Mouse (Mus musculus) A20 (cell line): ENCODE results near the gene Tecpr1.

Experiments used
- DNase-seq: peaks from one replicate; pipeline ENCODE4 v3.0.0-alpha.2; 2011; ENCODE audit warnings: low read depth, low spot score

Tecpr1 gene

GRCm38 (mm10) chr5:144169275-144169975, 54.0 kb downstream of the Tecpr1 start:
- DNase-seq = no peak

DNA sequence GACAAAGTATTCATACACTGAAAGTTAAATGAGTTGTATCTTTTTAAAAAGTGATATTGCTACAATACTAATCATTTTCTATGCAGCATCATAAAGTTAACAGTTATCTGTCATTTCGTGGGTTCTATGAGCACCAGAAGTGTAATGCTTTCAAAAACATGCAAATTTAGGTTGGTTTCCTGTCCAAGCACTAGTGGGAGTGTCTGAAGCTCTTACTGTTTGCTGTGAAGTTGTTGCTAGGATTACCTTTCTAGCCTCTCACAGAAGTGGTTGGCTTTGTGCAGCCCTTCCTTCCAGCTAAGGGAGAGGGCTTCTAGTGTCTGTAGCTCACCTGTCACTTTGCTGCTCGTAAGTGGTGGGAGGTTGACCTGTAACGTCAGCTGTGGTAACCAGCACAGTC, 57.7 kb downstream of the Tecpr1 start:
- DNase-seq = peak; percentile 24

GRCm38 (mm10) chr5:144162813-144163517, 60.5 kb downstream of the Tecpr1 start:
- DNase-seq = no peak

GRCm38 (mm10) chr5:144162080-144162812, 61.2 kb downstream of the Tecpr1 start:
- DNase-seq = no peak

GRCm38 (mm10) chr5:144159137-144159536, 64.3 kb downstream of the Tecpr1 start:
- no peak for DNase-seq

GRCm38 (mm10) chr5:144158604-144159003, 64.8 kb downstream of the Tecpr1 start:
- no peak for DNase-seq

DNA sequence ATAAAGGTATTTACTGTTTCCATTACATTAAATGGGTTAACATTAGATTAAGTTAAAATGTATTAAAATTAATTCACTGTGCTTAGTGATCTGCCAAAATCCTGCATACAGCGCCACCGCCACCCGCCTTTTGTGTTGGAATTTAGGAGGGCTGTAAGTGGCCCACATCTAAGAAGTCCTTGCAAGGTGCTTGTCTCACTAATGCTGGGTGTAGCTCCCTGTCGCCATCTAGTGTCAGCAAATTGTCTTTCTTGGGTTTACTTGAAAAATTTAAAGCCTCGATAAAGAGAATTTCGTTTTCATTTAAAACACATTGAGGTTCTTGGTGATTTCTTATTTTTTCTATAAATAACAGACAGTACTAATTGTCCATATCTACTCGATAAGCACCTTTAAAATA, 68.9 kb downstream of the Tecpr1 start:
- DNase-seq = peak; percentile 79

DNA sequence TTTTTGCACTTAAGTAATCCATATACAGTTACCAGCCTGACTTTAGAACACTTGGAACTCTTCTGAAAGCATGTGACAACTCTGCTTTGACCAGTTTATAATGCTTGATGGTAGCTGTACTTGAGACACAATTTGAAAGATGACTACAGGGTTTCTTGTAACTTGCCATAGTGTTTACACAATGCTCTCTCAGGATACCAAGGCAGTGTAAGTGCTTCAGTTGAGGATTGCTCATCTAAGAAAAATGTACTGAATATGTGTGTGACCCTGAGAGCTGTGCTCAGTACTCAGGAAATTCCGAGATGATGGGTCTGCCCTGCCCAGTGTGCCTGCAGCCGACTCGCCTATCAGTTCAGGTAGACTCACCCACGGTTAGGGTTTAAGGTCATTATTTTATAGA, 72.1 kb downstream of the Tecpr1 start:
- no peak for DNase-seq

- no peak for DNase-seq
These were observed 73.9 kb downstream of the Tecpr1 start for GRCm38 (mm10) chr5:144149530-144149929.

DNA sequence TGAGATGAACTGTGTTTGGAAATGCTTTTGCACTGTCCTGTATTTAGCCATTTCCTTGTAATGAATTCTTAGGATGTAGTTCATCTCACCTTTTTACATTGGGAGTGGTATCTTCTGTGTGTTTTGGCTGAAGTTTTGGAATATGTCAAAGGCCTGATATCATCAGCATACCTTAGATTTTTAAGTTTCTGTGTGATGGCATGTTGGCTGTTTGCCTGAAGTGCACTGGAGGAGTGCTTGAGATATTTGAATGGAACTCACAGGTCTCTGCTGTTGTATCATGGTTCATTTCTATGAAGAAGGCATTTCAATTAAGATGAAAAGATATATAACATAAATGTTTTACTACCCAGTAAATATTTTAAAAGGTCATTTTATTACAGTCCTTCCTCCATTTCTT, 76.5 kb downstream of the Tecpr1 start:
- DNase-seq = no peak
